Mouse (Mus musculus) stomach, postnatal 0 days (tissue): ENCODE measurements around the gene Serpinb8.

Experiments used
- CTCF ChIP-seq: IDR thresholded peaks from 2 replicates; pipeline ENCODE4 v1.5.1; 2016; ENCODE audit warnings: antibody characterized with exemption, low read depth, mild to moderate bottlenecking, moderate library complexity
- EP300 ChIP-seq: optimal IDR thresholded peaks from 2 replicates; pipeline ENCODE3; 2016; ENCODE audit warnings: antibody characterized with exemption

GRCm38 (mm10) chr1:107588206-107588605 lies 1.6 kb upstream of the Serpinb8 start:
- TF ChIP-seq CTCF (no peak), EP300 (no peak)
